10 mouse cellular contexts compared by ENCODE assay signal in genomic region chr12:20231986-20232541, GRCm38 (mm10).
A peak's percentile ranks its signal among the peaks of the same experiment; 100 is the strongest.
DNase-seq lines count a peak whose midpoint lies in the region; TF ChIP-seq lines count a peak whose summit lies in the region.
"Had no signal": no experiment of that assay in that cellular context is flagged by ENCODE, and none has a peak within 500 bp of the region (broad histone marks: within the 10 kb centered on the region; RNA-seq: fewer than 3 reads in every experiment).

No protein-coding gene starts in this region.

- TF ChIP-seq POLR2A in liver, adult 2 months (IDR thresholded peaks at IDR 0.05; ENCODE audit: extremely low read depth, insufficient read depth, low read length) = no peak

- H3K27me3 ChIP-seq in liver, adult 2 months (ENCODE audit: control insufficient read depth, insufficient read depth, low read length) = peaks cover 17% of the 10 kb centered on the region; the same call in 1 of the 2 replicates

- H3K36me3 ChIP-seq in liver, adult 2 months (ENCODE audit: control insufficient read depth, insufficient read depth, low read length) = no peaks in the 10 kb centered on the region

- 72% methylated on average over 14 of the region's 14 CpGs for WGBS in liver, adult 2 months

- peak; percentile 1 for DNase-seq in embryo, embryonic 10.5 days (ENCODE audit: low spot score)
- no peak for DNase-seq in embryo, embryonic 10 days (ENCODE audit: low spot score)
- peak; percentile 2 to 33 for DNase-seq in kidney, postnatal 25 days
- no peak for DNase-seq in kidney, adult 8-10 months
- DNase-seq in R1 (ENCODE audit: low read depth, low spot score) (peak; percentile 23), adipocyte (ENCODE audit: low spot score) (no peak)
- peak; percentile 0 for DNase-seq in liver, adult 2 months (ENCODE audit: extremely low read depth, low read depth, low spot score)
- DNase-seq in cerebellum, adult 9-10 months = no peak

- no peaks in the 10 kb centered on the region for H3K4me1 ChIP-seq in liver, adult 2 months (ENCODE audit: control insufficient read depth, insufficient read depth, low read length)
- H3K4me1 ChIP-seq: limb, embryonic 12.5 days had no signal

- TF ChIP-seq CTCF in liver, adult 2 months (IDR thresholded peaks at IDR 0.05; ENCODE audit: low read depth, low read length) = no peak

- H3K9ac ChIP-seq in liver, adult 2 months (ENCODE audit: low read depth, low read length) = no peak overlapping the region
- H3K9ac ChIP-seq: limb, embryonic 12.5 days had no signal

- no peak overlapping the region for H3K27ac ChIP-seq in liver, adult 2 months (replicated peaks; ENCODE audit: insufficient read depth, low read depth, low read length)
- H3K27ac ChIP-seq: limb, embryonic 12.5 days had no signal

- no peak overlapping the region for H3K4me3 ChIP-seq in liver, adult 2 months (ENCODE audit: insufficient read depth, low read depth, low read length)
- H3K4me3 ChIP-seq: limb, embryonic 12.5 days; myocyte had no signal

- no peaks in the 10 kb centered on the region for H3K79me2 ChIP-seq in liver, adult 2 months (ENCODE audit: control insufficient read depth, insufficient read depth, low read length)

Comparison
In these comparisons a context has a peak if more than half of its experiments do, and no peak if none do; other contexts are left out.
1. DNase-seq: peak in embryo, embryonic 10.5 days (single experiment), kidney, postnatal 25 days (2 of 2), R1 (single experiment) and liver, adult 2 months (single experiment); none in embryo, embryonic 10 days (single experiment), kidney, adult 8-10 months (0 of 2), cerebellum, adult 9-10 months (single experiment) and adipocyte (single experiment).